Mouse (Mus musculus): Measurements from ENCODE around the gene Rere. TPM values are rescaled to one million over a fixed set of nuclear protein-coding genes. Genes with fewer than 3 reads are reported as not detected.

Rere gene
- 61.4 TPM for polyA plus RNA-seq (2014; fragmentation: Illumina TruSeq; extraction: RNeasy Lipid Tissue Mini Kit (QIAGEN cat#74804); ENCODE audit: low read depth, low replicate concordance)

DNA sequence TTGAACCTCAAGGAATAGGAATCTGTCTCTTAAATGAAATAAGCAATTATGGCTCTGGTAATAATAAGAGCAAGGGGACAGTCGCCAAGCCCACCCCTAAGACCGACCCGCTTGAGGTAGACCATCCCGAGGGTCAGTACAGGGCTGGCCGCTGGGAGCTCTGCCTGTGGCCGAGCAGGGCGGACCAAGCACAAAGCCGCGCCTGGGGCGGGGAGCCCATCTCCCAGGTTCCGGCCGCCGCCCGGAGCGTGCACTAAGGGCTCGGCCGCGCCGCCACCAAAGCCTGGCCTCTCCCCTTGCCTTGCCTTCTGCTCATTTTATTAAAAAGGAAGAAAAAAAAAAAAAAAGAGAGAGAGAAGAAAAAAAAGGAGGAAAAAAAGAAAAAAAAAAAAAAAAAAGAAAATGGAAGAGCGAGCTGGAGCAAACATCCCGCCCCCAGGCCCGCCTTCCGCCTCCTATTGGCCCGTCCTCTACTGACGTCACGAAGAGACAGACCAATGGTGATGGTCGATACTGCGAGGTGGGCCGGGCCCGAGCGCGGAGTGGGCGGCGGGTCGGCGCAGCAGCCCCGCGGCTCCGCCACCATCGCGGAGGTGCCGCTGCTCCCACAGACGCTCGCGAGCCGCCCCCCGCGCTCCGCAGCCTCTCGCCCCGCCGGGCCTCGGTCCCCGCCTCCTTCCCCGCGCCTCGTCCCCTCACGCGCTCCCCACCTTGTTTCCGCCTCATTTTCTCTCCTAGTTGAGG is at the start of gene Rere:
Rere (plus strand) TSS at position 629 of the 744 bp plus-strand sequence.

DNA sequence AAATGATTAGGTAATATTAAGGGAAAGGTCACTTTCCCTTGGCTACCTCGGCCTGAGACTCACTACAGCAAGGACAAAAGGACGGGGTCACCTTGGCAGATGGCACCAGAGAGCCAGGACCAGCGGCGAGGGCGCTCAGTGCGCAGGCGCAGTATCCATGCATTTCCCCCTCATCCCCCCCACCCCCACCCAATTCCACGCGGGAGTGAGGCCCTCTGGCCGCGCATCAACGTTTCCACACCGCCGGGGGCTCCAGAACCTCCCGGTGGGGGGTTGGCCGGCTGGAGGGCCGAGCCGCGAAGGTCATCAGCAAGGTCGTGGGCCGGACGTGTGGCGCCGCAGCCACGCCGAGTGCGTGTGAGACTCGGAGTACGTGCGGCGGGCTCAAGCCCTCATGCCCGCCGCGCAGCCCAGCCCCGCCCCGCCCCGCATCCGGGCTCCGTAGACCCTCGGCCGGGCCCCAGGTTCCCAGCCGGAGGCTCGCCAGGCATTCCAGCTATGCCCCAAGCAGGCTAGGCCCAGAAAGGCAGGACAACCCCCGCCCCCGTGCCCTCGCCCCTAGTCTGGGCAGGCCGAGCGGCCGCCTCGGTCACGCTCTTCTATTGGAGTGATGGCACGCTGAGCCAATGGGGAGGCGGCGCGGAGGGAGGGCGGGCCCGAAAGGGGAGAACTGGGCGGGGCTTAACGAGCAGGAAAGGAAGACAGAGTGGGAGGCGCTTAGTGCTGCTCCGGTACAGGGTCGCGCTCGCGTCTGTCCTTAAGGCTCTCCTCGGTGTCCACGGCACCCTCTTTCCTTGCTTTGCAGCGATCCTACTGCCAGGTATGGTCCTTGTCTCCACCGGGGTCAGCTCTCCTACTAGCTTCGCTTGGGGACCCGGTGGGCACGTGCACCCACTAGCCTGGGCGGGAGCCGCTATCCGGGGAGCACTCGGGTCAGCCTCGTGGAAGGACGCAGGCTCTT is 44.6 kb upstream of the Rere start, which contains the start of gene Eno1:
Eno1 (plus strand) TSS at position 201 of the 961 bp plus-strand sequence.

DNA sequence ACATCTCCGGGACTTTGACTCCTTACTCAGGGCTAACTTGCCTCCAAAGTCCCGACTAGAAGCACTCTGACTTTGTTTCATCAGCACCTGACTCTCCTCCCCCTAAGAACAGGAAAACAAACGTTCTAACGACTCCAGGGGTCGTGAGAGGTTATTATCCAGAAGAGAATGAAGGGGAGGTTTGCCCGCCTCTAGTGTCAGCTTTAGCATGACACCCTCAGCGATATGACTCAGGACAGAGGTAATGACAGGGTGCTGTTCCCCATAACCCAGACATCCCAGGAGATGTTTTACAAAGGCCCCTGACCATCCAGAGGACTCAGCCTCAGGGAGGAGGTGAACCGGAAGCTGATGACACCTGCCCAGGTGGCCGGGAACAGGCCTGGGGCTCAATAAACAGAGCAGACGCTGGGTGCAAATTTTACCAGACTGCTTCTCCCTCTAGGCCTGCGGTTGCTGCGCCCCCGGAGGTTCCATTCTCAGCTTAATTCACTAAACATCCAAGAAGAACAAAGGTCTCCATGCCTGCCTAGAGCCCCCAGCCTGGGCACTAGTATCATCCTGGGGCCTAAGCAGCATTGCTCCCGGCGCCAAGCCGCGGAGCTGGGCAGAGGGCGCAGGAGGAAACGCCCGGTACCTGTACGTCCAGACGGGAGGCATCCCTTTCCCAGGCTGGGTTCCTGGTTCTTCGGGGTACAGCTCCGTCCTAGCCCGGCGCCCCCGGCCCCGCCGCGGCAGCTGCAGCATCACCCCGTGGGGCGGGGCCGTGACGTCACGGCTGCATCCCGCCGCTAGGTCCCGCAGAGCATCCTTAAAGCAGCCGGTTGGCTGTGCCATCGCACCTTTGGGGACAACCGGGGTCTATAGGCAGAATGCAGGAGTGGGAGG is 370.2 kb downstream of the Rere start, which contains the start of gene Slc45a1:
Slc45a1 (minus strand) TSS at position 785 of the 888 bp plus-strand sequence.

Other genes with a start within 250 kb of the Rere start
- 6.5 TPM for gene Gpr157, start 194.3 kb upstream of the Rere start, polyA plus RNA-seq (2014; fragmentation: Illumina TruSeq; extraction: RNeasy Lipid Tissue Mini Kit (QIAGEN cat#74804); ENCODE audit: low read depth, low replicate concordance)
- 24.8 TPM for gene Slc2a5, start 162.4 kb upstream of the Rere start, polyA plus RNA-seq (2014; fragmentation: Illumina TruSeq; extraction: RNeasy Lipid Tissue Mini Kit (QIAGEN cat#74804); ENCODE audit: low read depth, low replicate concordance)
- gene Slc2a7, start 132.7 kb upstream of the Rere start, polyA plus RNA-seq (2014; fragmentation: Illumina TruSeq; extraction: RNeasy Lipid Tissue Mini Kit (QIAGEN cat#74804); ENCODE audit: low read depth, low replicate concordance): not detected
- not detected for gene Car6, start 80.3 kb upstream of the Rere start, polyA plus RNA-seq (2014; fragmentation: Illumina TruSeq; extraction: RNeasy Lipid Tissue Mini Kit (QIAGEN cat#74804); ENCODE audit: low read depth, low replicate concordance)
- gene Eno1, start 44.9 kb upstream of the Rere start, polyA plus RNA-seq (2014; fragmentation: Illumina TruSeq; extraction: RNeasy Lipid Tissue Mini Kit (QIAGEN cat#74804); ENCODE audit: low read depth, low replicate concordance): 314 TPM